Mouse (Mus musculus): ENCODE results near the gene Pabpc5. TPM values are rescaled to one million over a fixed set of nuclear protein-coding genes. Genes with fewer than 3 reads are reported as not detected.

The Pabpc5 gene
- polyA plus RNA-seq (2012) = not detected in 2 replicates

GRCm38 (mm10) chrX:119927081-119927571 lies at the start of gene Pabpc5:
Pabpc5 (plus strand) TSS chrX:119927196.
- no peak for TF ChIP-seq GATA1 (IDR thresholded peaks at IDR 0.05; ENCODE audit: low read length)

- no peak for TF ChIP-seq GATA1 (IDR thresholded peaks at IDR 0.05; ENCODE audit: low read length)
Observed at GRCm38 (mm10) chrX:119886957-119887593, 39.9 kb upstream of the Pabpc5 start.

- TF ChIP-seq GATA1 (IDR thresholded peaks at IDR 0.05; ENCODE audit: low read length) = no peak
Observed at GRCm38 (mm10) chrX:119888326-119888920, 38.6 kb upstream of the Pabpc5 start.

- no peak for TF ChIP-seq GATA1 (IDR thresholded peaks at IDR 0.05; ENCODE audit: low read length)
Observed at GRCm38 (mm10) chrX:119927852-119928251, 856 bp downstream of the Pabpc5 start.
